Mouse (Mus musculus): ENCODE results near the gene Ghrh. TPM values are rescaled to one million over a fixed set of nuclear protein-coding genes. Genes with fewer than 3 reads are reported as not detected.

Ghrh gene
- polyA plus RNA-seq, 1 experiment from 2014 or later, result 0.49 TPM

- Histone ChIP-seq H3K27me3 (ENCODE audit: control insufficient read depth, insufficient read depth, low read length) (no peaks in the 10 kb centered on the region), H3K4me2 (replicated peaks; ENCODE audit: low read depth) (no peak overlapping the region), H3K27ac (replicated peaks) (peak overlapping the region; percentile 67), H3K36me3 (ENCODE audit: control insufficient read depth, insufficient read depth, low read length) (no peaks in the 10 kb centered on the region; the same call in 1 of the 2 replicates), H3K9me3 (ENCODE audit: control insufficient read depth, low read length) (no peaks in the 10 kb centered on the region), H3K4me3 (ENCODE audit: low read depth, low read length) (no peak overlapping the region), H3K4me1 (replicated peaks; ENCODE audit: control insufficient read depth, insufficient read depth) (peaks cover 2% of the 10 kb centered on the region), H3K9ac (ENCODE audit: low read length) (no peak overlapping the region)
- WGBS, result 54% methylated on average over 3 of the region's 3 CpGs
- TF ChIP-seq CTCF (IDR thresholded peaks at IDR 0.05; ENCODE audit: low read depth) (no peak), EP300 (optimal IDR thresholded peaks at IDR 0.05) (no peak)
- DNase-seq (ENCODE audit: low spot score) (peak; percentile 58), ATAC-seq (ENCODE audit: low FRiP score, low TSS enrichment) (peak; percentile 74)
Observed at GRCm38 (mm10) chr2:157373681-157374080, 26.4 kb upstream of the Ghrh start.

- DNase-seq (ENCODE audit: low spot score), result no peak
- Histone ChIP-seq H3K27ac (replicated peaks) (peak overlapping the region; percentile 71), H3K4me2 (replicated peaks; ENCODE audit: low read depth) (no peak overlapping the region), H3K9ac (ENCODE audit: low read length) (no peak overlapping the region), H3K36me3 (ENCODE audit: control insufficient read depth, insufficient read depth, low read length) (no peaks in the 10 kb centered on the region; the same call in 1 of the 2 replicates), H3K27me3 (ENCODE audit: control insufficient read depth, insufficient read depth, low read length) (no peaks in the 10 kb centered on the region), H3K4me3 (ENCODE audit: low read depth, low read length) (no peak overlapping the region), H3K4me1 (replicated peaks; ENCODE audit: control insufficient read depth, insufficient read depth) (peaks cover 2% of the 10 kb centered on the region; the same call in 1 of the 2 replicates), H3K9me3 (ENCODE audit: control insufficient read depth, low read length) (no peaks in the 10 kb centered on the region)
- TF ChIP-seq EP300 (optimal IDR thresholded peaks at IDR 0.05), result no peak
- no peak for TF ChIP-seq CTCF (IDR thresholded peaks at IDR 0.05; ENCODE audit: low read depth)
- ATAC-seq (ENCODE audit: low FRiP score, low TSS enrichment), result no peak; the same call in 1 of the 2 replicates
- WGBS, result 46% methylated on average over 6 of the region's 6 CpGs
Observed at GRCm38 (mm10) chr2:157371696-157372095, 24.4 kb upstream of the Ghrh start.

DNA sequence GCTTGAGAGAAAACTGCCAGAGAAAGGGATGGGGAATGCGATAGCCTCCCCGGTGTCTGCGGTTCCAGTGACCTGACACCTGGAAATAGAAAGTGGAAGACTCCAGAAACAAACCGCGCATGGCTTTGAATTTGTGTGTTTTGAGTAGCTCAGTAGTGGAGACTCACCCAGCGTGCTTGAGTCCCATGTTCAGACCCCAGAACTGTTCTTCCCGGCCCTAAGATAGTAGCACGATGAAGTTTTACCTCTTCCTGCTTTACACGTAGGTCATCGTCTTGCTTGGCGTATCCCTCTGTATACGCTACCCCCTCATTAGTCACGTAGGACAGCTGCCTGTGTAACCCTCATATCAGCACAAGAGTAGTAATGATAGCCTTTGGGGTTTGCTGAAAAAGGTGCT, 20.7 kb upstream of the Ghrh start:
- H3K9ac ChIP-seq (ENCODE audit: low read length), result peak overlapping the region; percentile 88
- 1% methylated on average over 13 of the region's 13 CpGs for WGBS
- H3K9me3 ChIP-seq (ENCODE audit: control insufficient read depth, low read length), result no peaks in the 10 kb centered on the region
- peak overlapping the region; percentile 79 for H3K4me3 ChIP-seq (ENCODE audit: low read depth, low read length)
- peak overlapping the region; percentile 82 for H3K4me2 ChIP-seq (replicated peaks; ENCODE audit: low read depth)
- H3K27me3 ChIP-seq (ENCODE audit: control insufficient read depth, insufficient read depth, low read length), result no peaks in the 10 kb centered on the region
- peak; percentile 27 for ATAC-seq (ENCODE audit: low FRiP score, low TSS enrichment)
- DNase-seq (ENCODE audit: low spot score), result peak; percentile 41
- no peaks in the 10 kb centered on the region for H3K36me3 ChIP-seq (ENCODE audit: control insufficient read depth, insufficient read depth, low read length)
- TF ChIP-seq EP300 (optimal IDR thresholded peaks at IDR 0.05) (no peak), CTCF (IDR thresholded peaks at IDR 0.05; ENCODE audit: low read depth) (no peak)
- H3K27ac ChIP-seq (replicated peaks), result peak overlapping the region; percentile 97
- no peaks in the 10 kb centered on the region for H3K4me1 ChIP-seq (replicated peaks; ENCODE audit: control insufficient read depth, insufficient read depth)

- Histone ChIP-seq H3K4me1 (replicated peaks; ENCODE audit: control insufficient read depth, insufficient read depth) (no peaks in the 10 kb centered on the region), H3K4me3 (ENCODE audit: low read depth, low read length) (peak within 1 kb of the TSS; percentile 79), H3K27ac (replicated peaks) (peak within 1 kb of the TSS; percentile 97), H3K36me3 (ENCODE audit: control insufficient read depth, insufficient read depth, low read length) (no peaks in the 10 kb centered on the region), H3K4me2 (replicated peaks; ENCODE audit: low read depth) (peak within 1 kb of the TSS; percentile 82), H3K9ac (ENCODE audit: low read length) (peak within 1 kb of the TSS; percentile 88), H3K9me3 (ENCODE audit: control insufficient read depth, low read length) (no peaks in the 10 kb centered on the region), H3K27me3 (ENCODE audit: control insufficient read depth, insufficient read depth, low read length) (no peaks in the 10 kb centered on the region)
- ATAC-seq (ENCODE audit: low FRiP score, low TSS enrichment) (peak; percentile 89), DNase-seq (ENCODE audit: low spot score) (peak; percentile 93)
- TF ChIP-seq CTCF (IDR thresholded peaks at IDR 0.05; ENCODE audit: low read depth) (no peak), EP300 (optimal IDR thresholded peaks at IDR 0.05) (peak; percentile 86)
- 3% methylated on average over 42 of the region's 42 CpGs for WGBS
Observed at GRCm38 (mm10) chr2:157367184-157367893, 20.0 kb upstream of the Ghrh start, which contains the start of gene Manbal. Gene Manbal, plus strand, starts transcription at chr2:157367594.

GRCm38 (mm10) chr2:157366762-157367161, 19.5 kb upstream of the Ghrh start:
- Histone ChIP-seq H3K4me1 (replicated peaks; ENCODE audit: control insufficient read depth, insufficient read depth) (no peaks in the 10 kb centered on the region), H3K9me3 (ENCODE audit: control insufficient read depth, low read length) (no peaks in the 10 kb centered on the region), H3K4me3 (ENCODE audit: low read depth, low read length) (peak overlapping the region; percentile 79; the same call in 1 of the 2 replicates), H3K27ac (replicated peaks) (peak overlapping the region; percentile 97), H3K36me3 (ENCODE audit: control insufficient read depth, insufficient read depth, low read length) (no peaks in the 10 kb centered on the region), H3K4me2 (replicated peaks; ENCODE audit: low read depth) (peak overlapping the region; percentile 82), H3K9ac (ENCODE audit: low read length) (no peak overlapping the region), H3K27me3 (ENCODE audit: control insufficient read depth, insufficient read depth, low read length) (no peaks in the 10 kb centered on the region)
- WGBS, result 68% methylated on average over 9 of the region's 9 CpGs
- DNase-seq (ENCODE audit: low spot score) (no peak), ATAC-seq (ENCODE audit: low FRiP score, low TSS enrichment) (peak; percentile 43; the same call in 1 of the 2 replicates)
- TF ChIP-seq EP300 (optimal IDR thresholded peaks at IDR 0.05) (no peak), CTCF (IDR thresholded peaks at IDR 0.05; ENCODE audit: low read depth) (no peak)

DNA sequence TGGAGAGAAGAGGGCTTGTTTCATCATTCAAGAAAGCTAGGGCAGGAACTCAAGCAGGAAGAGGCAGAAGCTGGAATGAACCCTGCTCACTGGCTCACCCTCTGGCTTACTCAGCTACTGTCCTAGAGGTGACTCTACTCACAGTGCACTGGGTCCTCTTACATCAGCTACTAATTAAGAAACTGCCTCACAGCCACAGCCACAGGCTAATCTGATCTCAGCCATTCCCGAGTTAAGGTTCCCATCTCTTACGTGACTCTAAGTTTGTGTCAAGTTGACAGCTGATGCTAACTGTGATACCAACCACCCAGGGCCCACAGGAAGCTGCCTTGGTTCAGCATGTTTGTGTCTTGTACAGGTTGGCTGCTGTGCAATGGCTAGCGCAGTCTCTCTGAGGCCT, 15.7 kb upstream of the Ghrh start:
- 80% methylated on average over 3 of the region's 3 CpGs for WGBS
- TF ChIP-seq EP300 (optimal IDR thresholded peaks at IDR 0.05) (no peak), CTCF (IDR thresholded peaks at IDR 0.05; ENCODE audit: low read depth) (no peak)
- no peak overlapping the region for H3K27ac ChIP-seq (replicated peaks)
- DNase-seq (ENCODE audit: low spot score) (no peak), ATAC-seq (ENCODE audit: low FRiP score, low TSS enrichment) (no peak)
- H3K9me3 ChIP-seq (ENCODE audit: control insufficient read depth, low read length), result no peaks in the 10 kb centered on the region
- H3K9ac ChIP-seq (ENCODE audit: low read length), result no peak overlapping the region
- H3K4me2 ChIP-seq (replicated peaks; ENCODE audit: low read depth), result no peak overlapping the region
- no peaks in the 10 kb centered on the region for H3K27me3 ChIP-seq (ENCODE audit: control insufficient read depth, insufficient read depth, low read length)
- H3K4me1 ChIP-seq (replicated peaks; ENCODE audit: control insufficient read depth, insufficient read depth), result no peaks in the 10 kb centered on the region
- no peak overlapping the region for H3K4me3 ChIP-seq (ENCODE audit: low read depth, low read length)
- no peaks in the 10 kb centered on the region for H3K36me3 ChIP-seq (ENCODE audit: control insufficient read depth, insufficient read depth, low read length)

Data from stomach, postnatal 0 days (tissue).